Mouse (Mus musculus) midbrain, embryonic 12.5 days (tissue): ENCODE measurements around the gene Actl6b. TPM values are rescaled to one million over a fixed set of nuclear protein-coding genes. Genes with fewer than 3 reads are reported as not detected.

ENCODE experiments used
- ATAC-seq: fragments of 200-750 bp; cut with Nextera tagmentation; 2 replicates; pipeline ENCODE4 v1.8.0; 2017; ENCODE audit warnings: low read depth, moderate TSS enrichment, moderate library complexity; ENCODE audit not compliant: low FRiP score
- H3K27ac ChIP-seq: fragments of 300-500 bp; sonication (generic); replicated peaks from 2 replicates; pipeline ENCODE4 v1.5.1; 2016; ENCODE audit warnings: mild to moderate bottlenecking
- H3K27me3 ChIP-seq: fragments of 300-500 bp; sonication (generic); 2 replicates; pipeline ENCODE4 v1.6.1; 2016; ENCODE audit warnings: mild to moderate bottlenecking
- H3K36me3 ChIP-seq: fragments of 300-500 bp; sonication (generic); 2 replicates; pipeline ENCODE4 v1.6.1; 2016
- H3K4me1 ChIP-seq: fragments of 300-500 bp; sonication (generic); 2 replicates; pipeline ENCODE4 v1.6.1; 2016
- H3K4me2 ChIP-seq: fragments of 300-500 bp; sonication (generic); replicated peaks from 2 replicates; pipeline ENCODE4 v1.6.1; 2016; ENCODE audit warnings: mild to moderate bottlenecking, moderate library complexity
- H3K4me3 ChIP-seq: fragments of 300-500 bp; sonication (generic); 2 replicates; pipeline ENCODE4 v1.5.1; 2016; ENCODE audit warnings: mild to moderate bottlenecking
- H3K9ac ChIP-seq: fragments of 300-500 bp; sonication (generic); replicated peaks from 2 replicates; pipeline ENCODE4 v1.6.1; 2016; ENCODE audit warnings: mild to moderate bottlenecking, moderate library complexity
- H3K9me3 ChIP-seq: fragments of 300-500 bp; sonication (generic); 2 replicates; pipeline ENCODE4 v1.6.1; 2016; ENCODE audit warnings: mild to moderate bottlenecking
- WGBS: fragments of 180-500 bp; shearing (Covaris S2); methylation state at CpG from one replicate; pipeline ENCODE4 v1.1.7; 2016; 5-methylcytosine and 5-hydroxymethylcytosine counted together
- polyA plus RNA-seq: library from polyadenylated mRNA; unstranded; fragments of >200 nt; fragmentation: Nextera tagmentation; extraction: Ambion mirVana; gene quantifications from 2 replicates; pipeline ENCODE4 v1.2.1, GENCODE M21; 2016

Gene Actl6b
- polyA plus RNA-seq, 1 experiment from 2014 or later = 89.4 TPM

DNA sequence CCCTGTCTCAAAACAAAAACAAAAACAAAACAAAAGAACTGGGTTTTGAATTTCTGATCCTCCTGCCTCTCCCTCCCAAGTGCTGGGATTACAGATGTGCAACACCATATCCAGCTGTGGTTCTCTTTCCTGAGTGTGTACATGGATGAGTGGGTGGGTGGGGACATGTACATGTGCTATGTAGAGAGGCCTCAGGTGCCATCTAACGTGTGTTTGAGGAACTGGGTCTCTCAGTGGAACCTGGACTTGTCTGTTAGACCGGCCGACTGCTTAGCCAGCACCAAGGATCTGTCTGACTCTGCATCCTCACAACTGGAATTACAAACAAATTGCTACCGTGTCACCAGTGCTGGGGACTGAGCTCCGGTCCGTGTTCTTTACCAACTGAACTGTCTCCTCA lies 44.3 kb downstream of the Actl6b start:
- WGBS = 92% methylated on average over 6 of the region's 6 CpGs
- Histone ChIP-seq H3K27me3 (no peaks in the 10 kb centered on the region), H3K4me1 (peaks cover 30% of the 10 kb centered on the region), H3K36me3 (peaks cover 8% of the 10 kb centered on the region), H3K4me3 (no peak overlapping the region), H3K4me2 (no peak overlapping the region), H3K9me3 (no peaks in the 10 kb centered on the region), H3K27ac (no peak overlapping the region), H3K9ac (no peak overlapping the region)
- no peak for ATAC-seq

- Histone ChIP-seq H3K36me3 (peaks cover 8% of the 10 kb centered on the region), H3K4me2 (no peak overlapping the region), H3K9me3 (no peaks in the 10 kb centered on the region), H3K27me3 (no peaks in the 10 kb centered on the region), H3K27ac (no peak overlapping the region), H3K9ac (no peak overlapping the region), H3K4me3 (no peak overlapping the region), H3K4me1 (peaks cover 34% of the 10 kb centered on the region)
- ATAC-seq = no peak
- 94% methylated on average over 2 of the region's 2 CpGs for WGBS
These were observed 44.9 kb downstream of the Actl6b start for GRCm38 (mm10) chr5:137598100-137598826.

DNA sequence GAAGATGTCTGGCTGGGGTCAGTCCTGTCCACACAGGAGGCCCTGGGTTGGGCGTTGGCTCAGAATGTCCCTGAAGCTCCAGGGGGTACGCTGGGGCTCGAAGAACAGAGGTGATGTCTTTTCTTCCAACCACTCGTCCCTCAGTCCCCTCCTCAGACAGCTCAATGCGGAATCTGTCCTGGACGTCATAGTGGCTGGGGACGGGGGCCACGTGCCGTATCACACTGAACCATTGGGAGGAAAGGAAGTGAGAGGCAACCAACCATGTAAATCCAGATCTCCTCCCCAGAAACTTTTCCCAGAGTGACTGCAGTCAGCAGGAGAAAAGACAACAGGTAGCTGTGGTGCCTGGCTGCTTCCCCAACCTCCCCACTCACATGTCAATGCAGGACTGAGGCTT lies 46.3 kb downstream of the Actl6b start:
- Histone ChIP-seq H3K4me1 (peaks cover 34% of the 10 kb centered on the region), H3K4me3 (peak overlapping the region; percentile 76), H3K27ac (no peak overlapping the region)

DNA sequence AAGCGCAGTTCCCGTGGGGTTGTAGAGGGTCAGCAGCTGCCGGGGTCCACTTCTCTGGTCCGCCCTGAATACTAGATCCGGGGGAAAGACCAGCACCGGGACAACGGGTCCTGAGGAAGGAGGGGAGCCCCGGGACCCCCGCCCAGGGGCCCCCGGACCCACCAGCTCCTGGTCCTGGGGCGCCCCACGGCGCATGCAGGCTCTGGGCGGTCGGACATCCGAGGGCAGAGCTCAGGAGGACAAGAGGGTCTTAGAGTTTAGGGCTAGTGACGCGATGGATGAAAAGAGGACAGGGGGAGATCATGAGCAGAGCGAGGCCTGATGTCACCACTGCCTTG lies 46.9 kb downstream of the Actl6b start:
- H3K27ac ChIP-seq = peak overlapping the region; percentile 76
- no peak; the same call in 1 of the 2 replicates for ATAC-seq

More for the DNA sequence above, 46.3 kb downstream of the Actl6b start:
- Histone ChIP-seq H3K27me3 (no peaks in the 10 kb centered on the region), H3K9me3 (no peaks in the 10 kb centered on the region), H3K36me3 (peaks cover 8% of the 10 kb centered on the region), H3K4me2 (peak overlapping the region; percentile 96), H3K9ac (peak overlapping the region; percentile 86)
- WGBS = 63% methylated on average over 9 of the region's 9 CpGs
- ATAC-seq = no peak

GRCm38 (mm10) chr5:137600619-137601364 lies 47.5 kb downstream of the Actl6b start, which contains the start of gene Mospd3:
Gene Mospd3 (minus strand): TSS chr5:137601058.
- ATAC-seq = peak; percentile 96
- Histone ChIP-seq H3K36me3 (peaks cover 11% of the 10 kb centered on the region), H3K27ac (peak within 1 kb of the TSS; percentile 76), H3K27me3 (no peaks in the 10 kb centered on the region), H3K4me3 (peak within 1 kb of the TSS; percentile 76), H3K9ac (peak within 1 kb of the TSS; percentile 86), H3K4me2 (peak within 1 kb of the TSS; percentile 96), H3K4me1 (peaks cover 34% of the 10 kb centered on the region), H3K9me3 (no peaks in the 10 kb centered on the region)
- under 1% methylated on average over 41 of the region's 41 CpGs for WGBS

More for the DNA sequence above, 46.9 kb downstream of the Actl6b start:
- peak overlapping the region; percentile 76 for H3K4me3 ChIP-seq
- H3K27me3 ChIP-seq = no peaks in the 10 kb centered on the region
- H3K9me3 ChIP-seq = no peaks in the 10 kb centered on the region
- H3K9ac ChIP-seq = peak overlapping the region; percentile 86
- peaks cover 8% of the 10 kb centered on the region for H3K36me3 ChIP-seq
- 2% methylated on average over 19 of the region's 19 CpGs for WGBS
- peak overlapping the region; percentile 96 for H3K4me2 ChIP-seq
- peaks cover 34% of the 10 kb centered on the region for H3K4me1 ChIP-seq

DNA sequence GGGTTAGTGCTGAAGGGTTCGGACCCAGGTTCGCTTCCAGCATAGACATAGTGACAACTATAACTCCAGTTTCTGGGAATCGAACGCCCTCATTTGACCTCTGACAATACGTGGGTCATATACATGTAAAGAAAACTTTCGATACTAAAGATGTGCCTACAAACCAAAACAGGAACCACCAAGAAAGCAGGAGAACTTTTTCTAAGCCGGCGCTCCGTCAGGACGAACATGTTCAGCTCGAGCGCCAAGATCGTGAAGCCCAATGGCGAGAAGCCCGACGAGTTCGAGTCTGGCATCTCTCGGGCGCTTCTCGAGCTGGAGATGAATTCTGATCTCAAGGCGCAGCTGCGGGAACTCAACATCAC lies 48.0 kb downstream of the Actl6b start:
- H3K4me1 ChIP-seq = peaks cover 34% of the 10 kb centered on the region
- ATAC-seq = no peak
- H3K27ac ChIP-seq = peak overlapping the region; percentile 36; the same call in 1 of the 2 replicates
- H3K4me2 ChIP-seq = peak overlapping the region; percentile 96
- H3K4me3 ChIP-seq = peak overlapping the region; percentile 76
- under 1% methylated on average over 22 of the region's 22 CpGs for WGBS
- peak overlapping the region; percentile 43 for H3K9ac ChIP-seq
- no peaks in the 10 kb centered on the region for H3K27me3 ChIP-seq
- peaks cover 11% of the 10 kb centered on the region for H3K36me3 ChIP-seq
- H3K9me3 ChIP-seq = no peaks in the 10 kb centered on the region

- WGBS = 8% methylated on average over 26 of the region's 26 CpGs
- H3K27me3 ChIP-seq = peaks cover 29% of the 10 kb centered on the region
- no peak overlapping the region for H3K27ac ChIP-seq
- H3K4me1 ChIP-seq = peaks cover 38% of the 10 kb centered on the region
- ATAC-seq = no peak
- peak overlapping the region; percentile 39 for H3K4me2 ChIP-seq
- peak overlapping the region; percentile 28; the same call in 1 of the 2 replicates for H3K9ac ChIP-seq
- H3K36me3 ChIP-seq = 0 out of 2 replicates have a peak, but pooled peaks cover 2% of the 10 kb centered on the region
- H3K9me3 ChIP-seq = no peaks in the 10 kb centered on the region
- H3K4me3 ChIP-seq = peak overlapping the region; percentile 17
These were observed 54.7 kb downstream of the Actl6b start for GRCm38 (mm10) chr5:137607860-137608653.

DNA sequence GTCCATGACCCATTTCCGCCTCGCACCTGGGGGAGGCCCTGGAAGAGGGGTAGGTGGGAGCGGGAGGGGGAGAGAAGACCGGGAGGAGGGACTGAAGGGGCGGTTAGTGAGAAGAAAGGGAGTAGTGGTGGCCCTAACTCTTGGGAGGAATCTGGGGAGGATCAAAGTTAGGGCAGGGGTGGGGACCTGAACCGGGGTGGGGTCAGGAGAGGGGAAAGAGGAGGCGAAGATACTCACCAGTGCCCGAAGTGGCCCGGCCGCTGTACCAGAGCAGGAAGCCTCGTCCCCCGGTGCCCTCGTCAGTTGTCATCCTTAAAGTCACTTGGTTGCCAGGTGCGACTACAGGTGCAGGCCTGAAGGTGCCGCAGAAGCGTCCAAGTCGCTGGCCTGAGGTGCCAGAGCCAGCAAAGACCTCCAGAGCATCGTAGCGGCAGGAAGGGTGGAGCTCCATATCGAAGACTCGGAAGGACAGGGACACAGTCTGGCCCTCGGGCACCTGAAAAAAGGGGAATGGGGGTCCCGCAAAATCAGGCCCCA lies 55.4 kb downstream of the Actl6b start:
- 18% methylated on average over 23 of the region's 23 CpGs for WGBS
- no peaks in the 10 kb centered on the region for H3K9me3 ChIP-seq
- H3K9ac ChIP-seq = peak overlapping the region; percentile 28; the same call in 1 of the 2 replicates
- no peak for ATAC-seq
- 0 out of 2 replicates have a peak, but pooled peaks cover 2% of the 10 kb centered on the region for H3K36me3 ChIP-seq
- H3K4me2 ChIP-seq = peak overlapping the region; percentile 39
- peaks cover 38% of the 10 kb centered on the region for H3K4me1 ChIP-seq
- H3K4me3 ChIP-seq = peak overlapping the region; percentile 17
- peaks cover 29% of the 10 kb centered on the region for H3K27me3 ChIP-seq
- H3K27ac ChIP-seq = no peak overlapping the region

DNA sequence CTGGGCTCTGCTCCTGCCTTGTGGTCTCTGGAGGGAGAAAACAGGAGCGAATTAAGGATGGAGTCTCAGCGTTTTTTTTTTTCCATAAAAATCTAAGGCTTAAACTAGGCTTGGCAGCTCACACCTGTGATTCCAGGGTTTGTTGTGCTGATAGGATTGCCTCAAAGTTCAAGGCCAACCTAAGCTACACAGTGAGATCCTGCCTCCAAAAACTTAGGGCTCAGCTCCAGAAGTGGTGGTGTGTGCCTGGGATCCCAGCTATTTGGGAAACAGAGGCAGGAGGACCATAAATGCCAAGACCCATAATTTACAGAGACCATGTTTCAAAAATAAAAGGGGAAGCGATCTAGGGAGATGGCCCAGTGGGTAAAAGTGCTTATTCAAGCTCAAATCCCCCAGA lies 56.0 kb downstream of the Actl6b start:
- Histone ChIP-seq H3K27me3 (peaks cover 29% of the 10 kb centered on the region), H3K27ac (no peak overlapping the region), H3K4me1 (peaks cover 38% of the 10 kb centered on the region), H3K4me3 (no peak overlapping the region), H3K4me2 (no peak overlapping the region), H3K36me3 (0 out of 2 replicates have a peak, but pooled peaks cover 2% of the 10 kb centered on the region), H3K9me3 (no peaks in the 10 kb centered on the region), H3K9ac (no peak overlapping the region)
- 65% methylated on average over 3 of the region's 3 CpGs for WGBS
- ATAC-seq = no peak

DNA sequence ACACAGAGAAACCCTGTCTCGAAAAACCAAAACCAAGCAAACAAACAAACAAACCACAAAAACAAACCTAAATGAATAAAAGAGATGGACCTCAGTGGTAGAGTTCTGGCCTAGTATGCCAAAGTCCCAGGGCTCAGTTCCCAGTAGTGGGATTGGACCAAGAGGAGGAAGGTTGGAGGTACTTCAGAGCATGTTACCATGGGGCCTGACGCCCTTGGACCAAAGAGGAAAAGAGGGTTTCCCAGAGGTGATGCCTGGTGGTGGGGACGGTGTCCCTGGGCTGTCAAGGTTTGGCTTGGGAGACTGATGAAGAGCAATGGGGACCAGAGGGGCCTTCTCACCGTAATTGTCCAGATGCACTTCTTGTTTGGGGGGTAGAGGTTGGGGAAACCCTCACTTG lies 56.7 kb downstream of the Actl6b start:
- Histone ChIP-seq H3K4me2 (no peak overlapping the region), H3K9me3 (no peaks in the 10 kb centered on the region), H3K27me3 (peaks cover 29% of the 10 kb centered on the region), H3K27ac (no peak overlapping the region), H3K36me3 (0 out of 2 replicates have a peak, but pooled peaks cover 2% of the 10 kb centered on the region), H3K9ac (no peak overlapping the region), H3K4me3 (no peak overlapping the region), H3K4me1 (peaks cover 38% of the 10 kb centered on the region)
- WGBS = 67% methylated on average over 4 of the region's 4 CpGs
- no peak for ATAC-seq

- 0 out of 2 replicates have a peak, but pooled peaks cover under 1% of the 10 kb centered on the region for H3K36me3 ChIP-seq
- 0 out of 2 replicates have a peak overlapping the region, but pooled peaks have one; percentile 17 for H3K9ac ChIP-seq
- 21% methylated on average over 11 of the region's 12 CpGs for WGBS
- H3K27me3 ChIP-seq = peaks cover 29% of the 10 kb centered on the region
- no peak overlapping the region for H3K4me3 ChIP-seq
- no peak for ATAC-seq
- H3K4me2 ChIP-seq = peak overlapping the region; percentile 23; the same call in 1 of the 2 replicates
- H3K27ac ChIP-seq = peak overlapping the region; percentile 66
- no peaks in the 10 kb centered on the region for H3K9me3 ChIP-seq
- H3K4me1 ChIP-seq = peaks cover 38% of the 10 kb centered on the region
These were observed 57.4 kb downstream of the Actl6b start for GRCm38 (mm10) chr5:137610548-137611244.
